Mouse (Mus musculus): ENCODE results near the gene Hist1h2ah. TPM values are rescaled to one million over a fixed set of nuclear protein-coding genes. Genes with fewer than 3 reads are reported as not detected.

The Hist1h2ah gene
- total and polyA plus RNA-seq, 2 experiments = 1.8 TPM; not detected in 1

DNA sequence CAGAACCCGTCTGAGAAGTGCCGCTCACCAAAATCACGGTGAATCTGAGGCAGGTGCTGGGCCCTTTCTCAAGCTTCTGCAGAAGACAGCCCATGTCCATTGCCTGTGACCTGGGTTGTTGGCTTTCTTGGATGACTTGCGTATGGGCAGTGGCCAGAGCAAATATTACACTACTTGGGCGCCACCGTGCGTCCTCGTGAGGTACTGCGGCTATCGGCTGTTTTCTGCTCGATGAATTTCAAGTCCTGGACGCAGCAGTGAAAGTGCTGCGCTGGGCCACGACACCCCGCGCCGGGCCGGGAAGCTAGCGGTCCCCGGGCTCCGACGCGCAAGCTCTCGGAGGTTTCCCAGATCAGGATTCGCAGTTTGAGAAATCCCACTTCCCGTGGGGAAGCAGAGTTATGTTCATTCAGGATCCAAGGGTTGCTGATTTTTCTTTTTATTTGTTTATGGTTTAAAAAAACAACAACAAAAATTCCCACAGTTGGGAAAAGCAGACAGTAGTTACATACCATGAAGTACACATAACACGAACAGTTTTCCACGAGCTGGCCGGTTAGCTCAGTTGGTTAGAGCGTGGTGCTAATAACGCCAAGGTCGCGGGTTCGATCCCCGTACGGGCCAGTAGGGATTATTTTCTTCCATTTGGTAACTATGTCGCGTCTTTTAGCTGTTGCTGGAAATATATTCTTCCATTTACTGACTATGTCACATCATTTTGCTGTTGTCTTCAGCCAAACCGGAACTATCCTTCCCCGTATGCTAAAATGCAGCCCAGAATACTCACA lies 6.5 kb downstream of the Hist1h2ah start:
- DNase-seq (ENCODE audit: extremely low read depth, low read depth, low spot score) = peak; percentile 88
- WGBS = 1% methylated on average over 40 of the region's 40 CpGs
- peak overlapping the region; percentile 79 for H3K9ac ChIP-seq (ENCODE audit: low read depth, low read length)

DNA sequence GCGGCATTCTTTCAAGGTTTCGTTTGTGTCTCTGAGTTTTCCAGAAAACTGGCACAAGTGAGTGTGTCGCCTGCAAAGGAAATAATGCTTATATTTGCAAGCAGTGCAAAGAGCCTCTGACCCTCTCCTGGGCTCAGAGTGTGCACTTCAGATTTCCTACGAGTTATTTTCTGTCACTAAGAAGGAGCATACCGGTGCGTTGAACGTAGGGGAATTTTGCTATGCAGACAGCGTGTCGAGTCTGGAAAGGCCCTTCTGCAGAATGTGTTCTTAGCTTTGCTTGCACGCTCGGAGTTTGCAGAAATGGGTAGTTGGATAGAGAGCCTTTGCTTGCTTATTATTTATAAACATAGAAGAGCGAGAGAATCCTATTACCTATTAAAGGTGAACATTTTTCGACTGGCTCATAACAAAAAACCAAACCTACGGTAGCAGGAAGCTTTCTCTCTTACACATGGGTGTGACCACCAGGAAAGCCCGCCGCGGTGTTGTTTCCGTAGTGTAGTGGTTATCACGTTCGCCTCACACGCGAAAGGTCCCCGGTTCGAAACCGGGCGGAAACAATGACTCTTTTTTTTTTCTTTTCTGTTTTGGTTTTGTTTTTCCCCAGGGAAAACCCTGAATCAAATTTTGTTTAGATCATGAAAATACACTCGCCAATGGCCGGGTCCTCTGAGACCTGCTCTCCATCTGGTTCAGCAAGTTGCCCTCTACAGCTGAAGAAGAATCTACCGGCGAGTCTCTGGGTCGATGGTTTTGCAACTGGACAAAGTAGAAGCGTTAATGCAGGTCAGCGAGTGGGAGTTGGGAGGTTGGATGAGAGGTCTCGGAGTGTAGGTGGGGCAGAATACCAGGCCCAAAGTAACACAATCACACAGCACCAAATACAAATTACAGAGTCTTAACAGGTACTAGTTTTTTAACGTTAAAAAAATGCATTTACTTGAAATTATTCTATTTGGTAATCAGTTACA lies 9.0 kb downstream of the Hist1h2ah start:
- TF ChIP-seq POLR2A (IDR thresholded peaks at IDR 0.05; ENCODE audit: extremely low read depth, insufficient read depth, low read length) (no peak), CTCF (IDR thresholded peaks at IDR 0.05; ENCODE audit: low read depth, low read length) (no peak)

More for the DNA sequence above, 6.5 kb downstream of the Hist1h2ah start:
- no peaks in the 10 kb centered on the region for H3K36me3 ChIP-seq (ENCODE audit: control insufficient read depth, insufficient read depth, low read length)
- H3K4me1 ChIP-seq (ENCODE audit: control insufficient read depth, insufficient read depth, low read length) = peaks cover 4% of the 10 kb centered on the region; the same call in 1 of the 2 replicates
- peak overlapping the region; percentile 64 for H3K4me3 ChIP-seq (ENCODE audit: insufficient read depth, low read depth, low read length)
- H3K27ac ChIP-seq (replicated peaks; ENCODE audit: insufficient read depth, low read depth, low read length) = peak overlapping the region; percentile 65
- no peaks in the 10 kb centered on the region for H3K27me3 ChIP-seq (ENCODE audit: control insufficient read depth, insufficient read depth, low read length)
- peak; percentile 99 for TF ChIP-seq CTCF (IDR thresholded peaks at IDR 0.05; ENCODE audit: low read depth, low read length)
- TF ChIP-seq POLR2A (IDR thresholded peaks at IDR 0.05; ENCODE audit: extremely low read depth, insufficient read depth, low read length) = no peak
- H3K79me2 ChIP-seq (ENCODE audit: control insufficient read depth, insufficient read depth, low read length) = no peaks in the 10 kb centered on the region

GRCm38 (mm10) chr13:22022241-22022640 lies 13.1 kb downstream of the Hist1h2ah start:
- Histone ChIP-seq H3K4me3 (ENCODE audit: insufficient read depth, low read depth, low read length) (peak overlapping the region; percentile 47), H3K79me2 (ENCODE audit: control insufficient read depth, insufficient read depth, low read length) (no peaks in the 10 kb centered on the region), H3K9ac (ENCODE audit: low read depth, low read length) (peak overlapping the region; percentile 12; the same call in 1 of the 2 replicates), H3K27ac (replicated peaks; ENCODE audit: insufficient read depth, low read depth, low read length) (no peak overlapping the region), H3K4me1 (ENCODE audit: control insufficient read depth, insufficient read depth, low read length) (peaks cover 8% of the 10 kb centered on the region), H3K27me3 (ENCODE audit: control insufficient read depth, insufficient read depth, low read length) (no peaks in the 10 kb centered on the region), H3K36me3 (ENCODE audit: control insufficient read depth, insufficient read depth, low read length) (no peaks in the 10 kb centered on the region)
- DNase-seq (ENCODE audit: extremely low read depth, low read depth, low spot score) = peak; percentile 88
- TF ChIP-seq CTCF (IDR thresholded peaks at IDR 0.05; ENCODE audit: low read depth, low read length) = no peak
- no peak for TF ChIP-seq POLR2A (IDR thresholded peaks at IDR 0.05; ENCODE audit: extremely low read depth, insufficient read depth, low read length)
- WGBS = under 1% methylated on average over 9 of the region's 9 CpGs

More for the DNA sequence above, 9.0 kb downstream of the Hist1h2ah start:
- Histone ChIP-seq H3K9ac (ENCODE audit: low read depth, low read length) (peak overlapping the region; percentile 63), H3K36me3 (ENCODE audit: control insufficient read depth, insufficient read depth, low read length) (no peaks in the 10 kb centered on the region), H3K79me2 (ENCODE audit: control insufficient read depth, insufficient read depth, low read length) (no peaks in the 10 kb centered on the region), H3K4me3 (ENCODE audit: insufficient read depth, low read depth, low read length) (peak overlapping the region; percentile 56), H3K4me1 (ENCODE audit: control insufficient read depth, insufficient read depth, low read length) (peaks cover 4% of the 10 kb centered on the region; the same call in 1 of the 2 replicates), H3K27ac (replicated peaks; ENCODE audit: insufficient read depth, low read depth, low read length) (no peak overlapping the region), H3K27me3 (ENCODE audit: control insufficient read depth, insufficient read depth, low read length) (no peaks in the 10 kb centered on the region)
- 4% methylated on average over 35 of the region's 35 CpGs for WGBS
- DNase-seq (ENCODE audit: extremely low read depth, low read depth, low spot score) = peak; percentile 65

- DNase-seq (ENCODE audit: extremely low read depth, low read depth, low spot score) = peak; percentile 64
- Histone ChIP-seq H3K4me1 (ENCODE audit: control insufficient read depth, insufficient read depth, low read length) (peaks cover 8% of the 10 kb centered on the region), H3K9ac (ENCODE audit: low read depth, low read length) (peak overlapping the region; percentile 34; the same call in 1 of the 2 replicates), H3K79me2 (ENCODE audit: control insufficient read depth, insufficient read depth, low read length) (no peaks in the 10 kb centered on the region), H3K27me3 (ENCODE audit: control insufficient read depth, insufficient read depth, low read length) (no peaks in the 10 kb centered on the region), H3K4me3 (ENCODE audit: insufficient read depth, low read depth, low read length) (peak overlapping the region; percentile 53), H3K27ac (replicated peaks; ENCODE audit: insufficient read depth, low read depth, low read length) (no peak overlapping the region), H3K36me3 (ENCODE audit: control insufficient read depth, insufficient read depth, low read length) (no peaks in the 10 kb centered on the region)
- TF ChIP-seq CTCF (IDR thresholded peaks at IDR 0.05; ENCODE audit: low read depth, low read length) = no peak
- no peak for TF ChIP-seq POLR2A (IDR thresholded peaks at IDR 0.05; ENCODE audit: extremely low read depth, insufficient read depth, low read length)
- WGBS = under 1% methylated on average over 11 of the region's 11 CpGs
These were observed 13.8 kb downstream of the Hist1h2ah start for GRCm38 (mm10) chr13:22021581-22021980.

DNA sequence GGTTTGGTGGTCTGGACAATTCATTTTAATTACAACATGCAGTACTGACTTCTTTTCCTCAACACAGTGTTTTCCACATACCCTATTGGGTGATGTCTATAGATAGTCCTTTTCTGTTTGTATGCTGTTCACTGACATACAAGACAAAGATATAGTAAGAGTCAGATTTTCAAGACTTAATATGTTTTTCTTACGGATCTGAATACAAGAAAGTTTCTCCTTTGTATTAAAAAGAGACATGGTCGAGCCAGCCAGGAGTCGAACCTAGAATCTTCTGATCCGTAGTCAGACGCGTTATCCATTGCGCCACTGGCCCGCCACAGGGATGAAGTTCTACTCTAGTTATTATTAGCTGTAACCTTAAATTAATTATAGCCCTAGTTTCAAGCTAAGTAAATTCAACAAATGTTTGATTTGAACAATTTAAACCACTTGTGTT lies 14.4 kb downstream of the Hist1h2ah start:
- no peak overlapping the region for H3K9ac ChIP-seq (ENCODE audit: low read depth, low read length)
- H3K4me3 ChIP-seq (ENCODE audit: insufficient read depth, low read depth, low read length) = peak overlapping the region; percentile 53; the same call in 1 of the 2 replicates
- H3K27ac ChIP-seq (replicated peaks; ENCODE audit: insufficient read depth, low read depth, low read length) = no peak overlapping the region
- peak; percentile 86 for DNase-seq (ENCODE audit: extremely low read depth, low read depth, low spot score)
- TF ChIP-seq POLR2A (IDR thresholded peaks at IDR 0.05; ENCODE audit: extremely low read depth, insufficient read depth, low read length) (no peak), CTCF (IDR thresholded peaks at IDR 0.05; ENCODE audit: low read depth, low read length) (no peak)
- peaks cover 6% of the 10 kb centered on the region for H3K4me1 ChIP-seq (ENCODE audit: control insufficient read depth, insufficient read depth, low read length)
- no peaks in the 10 kb centered on the region for H3K27me3 ChIP-seq (ENCODE audit: control insufficient read depth, insufficient read depth, low read length)
- no peaks in the 10 kb centered on the region for H3K79me2 ChIP-seq (ENCODE audit: control insufficient read depth, insufficient read depth, low read length)
- 2% methylated on average over 8 of the region's 8 CpGs for WGBS
- no peaks in the 10 kb centered on the region for H3K36me3 ChIP-seq (ENCODE audit: control insufficient read depth, insufficient read depth, low read length)
